Mouse (Mus musculus) small intestine, adult 2 months (tissue): ENCODE measurements around the gene Nap1l5.

Experiments
- CTCF ChIP-seq: fragments of 200-500 bp; IDR thresholded peaks from 2 replicates; pipeline ENCODE4 v1.5.1; 2012; ENCODE audit warnings: low read depth, mild to moderate bottlenecking, control low read depth, inconsistent platforms, low read length, moderate library complexity, mixed read lengths; ENCODE audit not compliant: insufficient replicate concordance, insufficient read length; ENCODE audit errors: extremely low read depth
- POLR2A ChIP-seq: fragments of 200-500 bp; IDR thresholded peaks from 2 replicates; pipeline ENCODE4 v1.6.1; 2012; ENCODE audit warnings: low read depth, mild to moderate bottlenecking, control low read depth, inconsistent platforms, low read length, moderate library complexity

DNA sequence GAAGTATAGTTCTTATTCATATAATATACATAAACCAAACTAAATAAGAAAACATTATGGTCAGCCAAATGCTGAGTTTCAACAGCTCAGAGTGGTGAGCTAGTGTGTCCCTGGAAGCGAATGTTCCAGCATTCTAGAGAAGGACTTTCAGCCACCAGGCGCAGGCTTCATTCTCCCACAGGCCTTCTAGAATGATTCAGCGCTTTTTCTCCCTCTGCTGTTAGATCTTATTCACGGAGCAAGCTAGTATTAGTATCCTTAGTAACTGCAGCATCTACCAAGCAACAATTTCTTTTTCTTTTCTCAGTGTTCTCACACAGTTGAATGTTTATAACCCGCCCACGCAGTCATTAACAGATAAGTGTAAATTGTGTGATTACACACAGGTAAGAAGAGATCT is 24.6 kb downstream of the Nap1l5 start:
- TF ChIP-seq CTCF (no peak), POLR2A (no peak)
